Mouse (Mus musculus): ENCODE data around the gene Fgfr2. TPM values are rescaled to one million over a fixed set of nuclear protein-coding genes. Genes with fewer than 3 reads are reported as not detected.
"Not testable (repeated sequence)": the region's sequence is repeated elsewhere in the genome, so short reads cannot be mapped to it uniquely, and the experiment has no call there.

Gene Fgfr2
- polyA plus RNA-seq, 2 experiments from 2014 or later: not detected

DNA sequence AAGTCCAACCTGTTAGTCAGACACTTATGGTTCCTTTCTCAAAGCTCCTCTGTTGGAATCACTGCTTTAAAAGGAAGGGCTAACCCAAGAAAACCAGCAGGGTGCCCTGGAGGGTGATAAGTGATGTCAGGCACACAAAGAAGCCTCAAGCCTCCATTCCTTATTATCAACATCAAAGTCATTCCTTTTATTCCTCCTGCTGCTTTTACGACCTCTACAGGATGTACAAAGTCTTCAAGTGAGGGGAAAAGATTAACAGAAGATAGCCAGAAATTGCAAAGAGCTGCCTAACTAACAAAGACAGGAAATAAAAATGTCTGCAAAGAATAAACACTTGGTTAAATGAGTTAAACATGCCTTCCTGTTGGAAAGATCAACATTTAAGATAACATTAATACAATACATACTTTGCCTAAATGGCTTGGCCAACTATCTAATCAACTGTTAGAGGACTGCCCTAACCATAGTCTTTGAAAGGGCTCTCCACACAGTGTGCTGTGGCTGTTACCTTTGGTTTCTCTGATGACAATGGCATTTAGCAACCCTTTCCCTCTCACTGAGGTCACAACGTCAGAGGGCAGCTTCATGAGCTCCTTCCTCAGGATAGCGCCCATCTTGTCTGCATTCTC lies 563.9 kb downstream of the Fgfr2 start:
- no peak for ATAC-seq

DNA sequence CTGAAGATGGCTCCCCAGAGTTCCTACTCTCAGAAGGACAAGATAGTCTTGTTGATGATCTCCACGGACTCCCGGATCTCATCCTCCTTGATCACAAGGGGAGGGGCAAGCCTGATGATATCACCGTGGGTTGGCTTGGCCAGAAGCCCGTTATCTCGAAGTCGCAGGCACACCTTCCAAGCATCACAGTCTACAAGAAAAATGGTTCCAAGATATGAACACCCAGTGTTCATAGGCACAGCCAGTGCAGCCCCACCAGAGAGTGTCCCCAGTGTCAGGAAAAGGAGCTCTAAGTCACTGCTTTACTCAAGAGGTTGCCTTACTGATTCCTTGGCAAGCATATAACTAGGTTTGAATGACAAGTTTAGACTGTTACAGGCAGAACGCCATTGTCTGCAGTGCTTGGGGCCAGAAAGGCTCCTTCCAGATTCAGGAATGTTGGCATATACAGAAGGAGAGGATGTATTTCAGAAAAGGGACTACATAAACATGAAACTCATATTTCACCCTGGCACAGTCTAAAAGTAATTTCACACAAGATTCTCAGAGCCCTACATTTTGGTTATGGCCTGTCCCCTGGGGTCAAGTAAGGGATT lies 564.9 kb downstream of the Fgfr2 start:
- no peak for ATAC-seq

DNA sequence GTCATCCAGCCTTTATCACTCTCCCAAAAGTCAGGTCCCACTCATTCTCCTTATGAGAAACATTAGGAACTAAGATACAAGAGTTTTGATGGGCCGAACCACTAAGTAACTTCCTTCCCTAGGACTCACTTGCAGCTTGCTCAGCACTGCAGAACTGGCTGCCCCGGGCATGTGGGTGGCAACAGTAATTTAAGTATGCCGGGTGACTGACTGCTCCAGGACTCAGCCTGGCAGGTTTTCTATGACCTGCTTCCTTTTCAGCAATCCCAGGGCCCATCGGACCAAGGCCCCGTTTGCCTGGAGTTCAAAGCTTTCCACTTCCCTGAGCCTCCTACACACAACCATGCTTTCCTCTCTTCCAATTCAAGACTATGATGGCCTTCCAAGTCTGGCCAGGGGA lies 566.6 kb downstream of the Fgfr2 start:
- ATAC-seq: no peak

DNA sequence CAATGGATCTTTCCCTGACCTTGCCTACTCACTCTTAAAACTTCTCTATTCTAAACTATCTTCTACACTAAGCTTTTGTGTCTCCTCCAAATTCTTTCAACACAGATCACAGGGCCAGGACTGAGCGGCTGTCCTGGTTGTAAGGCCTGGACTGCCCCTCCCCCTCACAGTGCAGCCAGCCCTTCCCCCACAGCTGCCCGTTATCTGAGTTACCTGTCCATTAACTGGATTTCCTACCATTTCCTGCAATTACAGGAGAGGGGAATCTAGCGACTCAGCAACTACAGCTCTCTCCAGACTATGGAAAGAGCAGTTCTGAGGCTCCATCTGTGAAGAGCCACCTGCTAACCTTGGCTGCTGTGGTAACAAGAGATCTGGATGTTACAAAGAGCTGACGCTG lies 567.2 kb downstream of the Fgfr2 start:
- no peak for ATAC-seq

GRCm38 (mm10) chr7:132554091-132554490 lies 569.1 kb downstream of the Fgfr2 start:
- no peak for ATAC-seq

GRCm38 (mm10) chr7:132551351-132552126 lies 571.6 kb downstream of the Fgfr2 start:
- ATAC-seq: peak; percentile 97

- no peak for ATAC-seq
Observed at GRCm38 (mm10) chr7:132547126-132547525, 576.0 kb downstream of the Fgfr2 start.

DNA sequence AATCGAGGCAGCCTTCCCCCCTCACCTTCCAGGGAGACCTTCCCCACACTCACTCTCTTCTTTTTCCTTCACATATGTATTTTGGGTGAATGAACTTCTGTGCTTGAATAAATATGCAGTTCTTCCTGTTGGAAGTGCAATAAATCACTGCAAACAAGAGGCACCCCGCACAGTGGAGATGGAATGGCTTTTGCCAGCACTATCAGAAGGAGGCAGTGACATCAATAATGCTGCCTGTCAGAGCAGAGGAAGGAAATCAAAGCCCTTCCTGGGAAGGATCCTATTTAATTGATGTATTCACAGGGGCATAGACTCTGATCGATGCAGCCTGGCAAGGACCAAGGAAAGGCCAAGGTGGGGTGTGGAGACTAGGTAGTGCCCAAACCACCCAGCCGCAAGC lies 580.7 kb downstream of the Fgfr2 start:
- no peak for ATAC-seq

DNA sequence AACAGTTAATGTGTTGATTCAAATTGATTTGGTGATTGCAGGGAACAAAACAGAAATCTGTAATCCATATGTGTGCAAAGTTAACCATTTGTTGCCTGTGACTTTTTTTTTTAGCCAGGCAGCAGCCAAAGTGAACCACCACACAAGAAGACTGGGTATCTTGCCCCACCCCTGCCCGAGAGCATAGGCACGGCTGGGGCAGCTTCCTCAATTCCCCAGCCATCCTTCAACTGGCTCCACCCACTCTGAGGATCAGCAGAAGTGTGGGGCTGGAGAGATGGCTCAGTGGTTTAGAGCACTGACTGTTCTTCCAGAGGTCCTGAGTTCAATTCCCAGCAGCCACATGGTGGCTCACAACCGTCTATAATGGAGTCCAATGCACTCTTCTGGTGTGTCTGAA lies 581.6 kb downstream of the Fgfr2 start:
- no peak for ATAC-seq

- no peak for ATAC-seq
Observed at GRCm38 (mm10) chr7:132540597-132540996, 582.6 kb downstream of the Fgfr2 start.

GRCm38 (mm10) chr7:132529206-132529605 lies 593.9 kb downstream of the Fgfr2 start:
- no peak for ATAC-seq

GRCm38 (mm10) chr7:132513419-132513982 lies 609.6 kb downstream of the Fgfr2 start:
- ATAC-seq: no peak

- ATAC-seq: no peak
Observed at GRCm38 (mm10) chr7:132509110-132509509, 614.0 kb downstream of the Fgfr2 start.

GRCm38 (mm10) chr7:132507361-132507760 lies 615.8 kb downstream of the Fgfr2 start:
- ATAC-seq: no peak

- ATAC-seq: no peak
Observed at GRCm38 (mm10) chr7:132506226-132506625, 616.9 kb downstream of the Fgfr2 start.

DNA sequence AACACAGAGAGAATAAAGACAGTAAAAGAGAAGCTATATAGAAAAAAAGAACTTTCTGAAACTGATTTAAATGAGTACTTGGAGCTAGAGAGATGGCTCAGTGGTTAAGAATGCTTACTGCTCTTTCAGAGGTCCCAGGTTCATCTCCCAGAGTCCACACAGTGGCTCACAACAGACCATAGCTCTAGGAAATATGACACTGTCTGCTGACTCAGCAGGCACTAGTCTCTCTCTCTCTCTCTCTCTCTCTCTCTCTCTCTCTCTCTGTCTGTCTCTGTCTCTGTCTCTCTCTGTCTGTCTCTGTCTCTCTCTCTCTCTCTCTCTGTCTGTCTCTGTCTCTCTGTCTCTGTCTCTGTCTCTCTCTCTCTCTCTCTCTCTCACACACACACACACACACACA lies 620.7 kb downstream of the Fgfr2 start:
- not testable (repeated sequence) for ATAC-seq

GRCm38 (mm10) chr7:132497142-132497541 lies 626.0 kb downstream of the Fgfr2 start:
- ATAC-seq: no peak

- ATAC-seq: no peak
Observed at GRCm38 (mm10) chr7:132494263-132494662, 628.9 kb downstream of the Fgfr2 start.

DNA sequence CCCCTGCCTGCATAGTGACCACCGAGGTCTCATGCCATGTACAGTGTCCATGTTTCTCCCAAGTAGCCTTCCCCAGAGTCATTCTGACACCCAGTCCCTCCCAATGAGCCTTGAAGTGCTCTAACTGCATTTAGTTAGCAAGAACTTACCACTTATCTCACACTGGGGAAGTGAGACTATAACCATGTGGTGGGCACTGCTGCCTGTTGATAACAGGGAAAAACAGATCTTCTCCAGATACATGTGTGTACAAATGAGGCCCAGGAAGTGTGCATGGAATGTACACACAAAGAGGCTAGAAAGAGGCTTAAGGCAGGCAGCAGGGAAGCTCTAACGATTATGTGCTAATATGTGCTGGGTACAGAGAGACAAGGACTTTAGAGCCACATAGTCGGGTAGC lies 629.5 kb downstream of the Fgfr2 start:
- no peak for ATAC-seq

DNA sequence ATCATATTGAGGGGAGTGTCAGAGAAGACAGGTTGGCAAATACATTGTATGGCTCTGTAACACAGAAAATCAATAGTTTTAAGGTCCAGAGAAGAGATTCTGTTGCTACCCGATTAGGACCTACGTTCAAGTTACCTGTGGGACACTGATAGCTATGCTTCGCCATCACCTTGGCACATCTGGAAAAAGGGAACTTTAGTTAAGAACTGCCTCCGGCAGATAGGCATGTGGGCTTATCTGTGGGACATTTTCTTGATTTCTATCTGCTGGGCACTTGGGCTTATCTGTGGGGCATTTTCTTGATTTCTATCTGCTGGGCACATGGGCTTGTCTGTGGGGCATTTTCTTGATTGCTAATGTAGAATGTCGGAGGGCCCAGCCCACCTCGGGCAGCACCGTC lies 631.2 kb downstream of the Fgfr2 start:
- ATAC-seq: no peak

DNA sequence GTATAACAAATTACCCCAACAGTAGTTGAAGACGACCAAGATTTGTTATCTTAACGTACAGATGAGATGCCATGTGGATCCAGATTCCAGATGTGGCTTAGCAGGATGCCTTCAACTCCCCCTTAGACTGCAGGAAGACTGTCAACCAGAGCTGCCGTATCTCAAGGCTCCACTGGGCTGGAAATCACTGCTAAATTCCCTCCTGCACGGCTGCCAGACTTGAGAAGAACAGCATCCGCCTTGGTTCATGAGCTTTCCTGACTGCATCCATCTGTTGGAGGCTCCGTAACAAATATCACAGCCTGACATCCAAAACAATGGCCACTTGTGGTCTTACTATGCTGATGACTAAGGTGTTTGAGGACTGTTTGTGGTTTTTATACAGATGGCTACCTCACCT lies 635.8 kb downstream of the Fgfr2 start:
- no peak for ATAC-seq

- ATAC-seq: no peak
Observed at GRCm38 (mm10) chr7:132486403-132487178, 636.6 kb downstream of the Fgfr2 start.

DNA sequence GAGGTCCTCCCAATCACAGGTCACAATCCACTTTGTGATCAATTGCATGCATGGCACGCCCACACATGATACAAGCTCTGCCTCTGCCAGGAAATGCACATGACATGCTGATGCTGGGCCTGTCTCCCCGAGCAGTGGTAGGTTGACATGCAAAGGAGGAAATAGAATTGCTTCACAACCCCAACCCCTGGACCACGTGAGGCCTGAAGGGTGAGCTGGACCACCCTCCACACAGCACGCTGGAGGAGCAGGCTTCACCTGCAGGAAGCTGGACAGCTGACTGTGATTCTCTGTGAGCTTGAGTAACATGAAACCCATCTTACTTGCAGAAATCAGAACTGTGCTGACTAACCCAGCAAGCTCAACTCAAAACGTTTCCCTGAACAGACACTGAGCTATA lies 638.7 kb downstream of the Fgfr2 start:
- ATAC-seq: no peak

Data from CD4-positive, CD25-positive, alpha-beta regulatory T cell, adult 4 months (primary cell).